In the genomic region with DNA sequence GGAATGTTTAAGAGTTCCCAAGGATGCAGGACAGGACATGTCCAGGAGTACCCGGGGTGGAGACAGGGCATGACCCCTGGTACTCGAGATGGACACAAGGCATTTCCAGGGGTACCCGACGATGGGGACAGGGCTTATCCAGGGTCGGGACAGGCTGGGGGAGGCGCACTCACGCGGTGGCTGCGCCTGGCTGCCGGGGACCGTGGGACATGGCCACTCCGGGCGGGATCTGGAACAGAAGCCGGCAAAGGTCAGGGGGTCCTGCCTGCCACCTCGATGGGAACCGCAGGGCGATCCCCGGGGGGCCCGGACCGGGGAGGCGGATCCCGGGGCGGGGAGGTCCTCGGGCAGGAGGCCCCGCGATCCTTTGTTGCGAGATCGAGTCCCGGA, we compare ENCODE assay signal across 8 mouse cellular contexts. TPM values are rescaled to one million over a fixed set of nuclear protein-coding genes. Genes with fewer than 3 reads are reported as not detected.
DNase-seq lines count a peak whose midpoint lies in the region; ATAC-seq and TF ChIP-seq lines count a peak whose summit lies in the region.

No protein-coding gene starts in this region.

- H3K4me3 ChIP-seq in layer of hippocampus, adult 2 months: peak overlapping the region; percentile 84
- H3K4me3 ChIP-seq in embryonic facial prominence, embryonic 11.5 days (ENCODE audit: low read depth, low read length): peak overlapping the region; percentile 87
- peak overlapping the region; percentile 69 for H3K4me3 ChIP-seq in hindbrain, embryonic 16.5 days (ENCODE audit: low read length)
- H3K4me3 ChIP-seq in midbrain, embryonic 16.5 days (ENCODE audit: low read depth, low read length): peak overlapping the region; percentile 63

- H3K4me1 ChIP-seq in embryonic facial prominence, embryonic 11.5 days (ENCODE audit: control insufficient read depth, insufficient read depth, low read length): peaks cover 6% of the 10 kb centered on the region
- H3K4me1 ChIP-seq in hindbrain, embryonic 16.5 days (ENCODE audit: control insufficient read depth, insufficient read depth, low read depth, low read length): peaks cover 17% of the 10 kb centered on the region
- peaks cover 18% of the 10 kb centered on the region for H3K4me1 ChIP-seq in midbrain, embryonic 16.5 days (ENCODE audit: control insufficient read depth, insufficient read depth, low read length)

- no peaks in the 10 kb centered on the region; the same call in none of the 2 replicates for H3K27me3 ChIP-seq in embryonic facial prominence, embryonic 11.5 days (ENCODE audit: control insufficient read depth, insufficient read depth, low read length)
- H3K27me3 ChIP-seq in hindbrain, embryonic 16.5 days (replicated peaks; ENCODE audit: control insufficient read depth, insufficient read depth, low read length): peaks cover 9% of the 10 kb centered on the region; the same call in 1 of the 2 replicates
- peaks cover 4% of the 10 kb centered on the region for H3K27me3 ChIP-seq in midbrain, embryonic 16.5 days (ENCODE audit: control insufficient read depth, insufficient read depth, low read depth, low read length)

- DNase-seq in layer of hippocampus, adult 2 months (ENCODE audit: low spot score in 2 of 2): no peak
- DNase-seq in layer of hippocampus, adult 18-20 months (ENCODE audit: low spot score in 2 of 2): no peak
- no peak for DNase-seq in embryonic facial prominence, embryonic 11.5 days (ENCODE audit: low spot score)
- DNase-seq in ovary, postnatal 36 days (ENCODE audit: low spot score): no peak
- DNase-seq in layer of hippocampus, postnatal 25 days (ENCODE audit: extremely low spot score in 1 of 2, low spot score in 1 of 2): no peak

- H3K9me3 ChIP-seq in embryonic facial prominence, embryonic 11.5 days (replicated peaks; ENCODE audit: control insufficient read depth, low read length): no peaks in the 10 kb centered on the region
- no peaks in the 10 kb centered on the region for H3K9me3 ChIP-seq in hindbrain, embryonic 16.5 days (ENCODE audit: control insufficient read depth, low read length)
- no peaks in the 10 kb centered on the region for H3K9me3 ChIP-seq in midbrain, embryonic 16.5 days (replicated peaks; ENCODE audit: control insufficient read depth, low read length, poor library complexity, severe bottlenecking)

- peak overlapping the region; percentile 76 for H3K27ac ChIP-seq in layer of hippocampus, adult 2 months
- H3K27ac ChIP-seq in embryonic facial prominence, embryonic 11.5 days (replicated peaks; ENCODE audit: low read depth, low read length): no peak overlapping the region
- peak overlapping the region; percentile 56 for H3K27ac ChIP-seq in hindbrain, embryonic 16.5 days (ENCODE audit: low read depth, low read length)
- no peak overlapping the region for H3K27ac ChIP-seq in midbrain, embryonic 16.5 days (ENCODE audit: low read length)

- no peaks in the 10 kb centered on the region; the same call in none of the 2 replicates for H3K36me3 ChIP-seq in embryonic facial prominence, embryonic 11.5 days (replicated peaks; ENCODE audit: control insufficient read depth, insufficient read depth, low read depth, low read length)
- no peaks in the 10 kb centered on the region for H3K36me3 ChIP-seq in hindbrain, embryonic 16.5 days (ENCODE audit: control insufficient read depth, insufficient read depth, low read length)
- H3K36me3 ChIP-seq in midbrain, embryonic 16.5 days (ENCODE audit: control insufficient read depth, insufficient read depth, low read length): no peaks in the 10 kb centered on the region

- peak; percentile 6; the same call in 1 of the 2 replicates for ATAC-seq in embryonic facial prominence, embryonic 11.5 days (replicated peaks; ENCODE audit: insufficient number of reproducible peaks, low FRiP score, low TSS enrichment, low read depth)
- no peak; the same call in 1 of the 2 replicates for ATAC-seq in hindbrain, embryonic 16.5 days
- ATAC-seq in midbrain, embryonic 16.5 days: peak; percentile 18
- no peak for ATAC-seq in cerebellum, adult (ENCODE audit: insufficient number of reproducible peaks, low FRiP score, low TSS enrichment)

- WGBS in embryonic facial prominence, embryonic 11.5 days: 0% methylated on average over 23 of the region's 29 CpGs
- WGBS in hindbrain, embryonic 16.5 days: under 1% methylated on average over 27 of the region's 29 CpGs
- WGBS in midbrain, embryonic 16.5 days: 0% methylated on average over 24 of the region's 29 CpGs

- peak overlapping the region; percentile 87 for H3K9ac ChIP-seq in embryonic facial prominence, embryonic 11.5 days (replicated peaks; ENCODE audit: low read length)
- H3K9ac ChIP-seq in hindbrain, embryonic 16.5 days (ENCODE audit: low read depth, low read length): peak overlapping the region; percentile 74
- H3K9ac ChIP-seq in midbrain, embryonic 16.5 days (ENCODE audit: low read depth, low read length): peak overlapping the region; percentile 67

- no peak for TF ChIP-seq CTCF in layer of hippocampus, adult 2 months (conservative IDR thresholded peaks at IDR 0.05)

- peak overlapping the region; percentile 40 for H3K4me2 ChIP-seq in embryonic facial prominence, embryonic 11.5 days (ENCODE audit: low read depth, low read length)
- H3K4me2 ChIP-seq in hindbrain, embryonic 16.5 days (ENCODE audit: low read length): peak overlapping the region; percentile 90
- peak overlapping the region; percentile 95 for H3K4me2 ChIP-seq in midbrain, embryonic 16.5 days (ENCODE audit: low read length)

RNA-seq across cellular contexts. Expression of gene Hmg20b, which starts 0.3 kb away (rescaled TPM):
- 10 to 100 TPM; 27.5 to 30.8 TPM for total RNA-seq in layer of hippocampus, adult 2 months (2021)
- 10 to 100 TPM; 32.4 to 37.0 TPM for total RNA-seq in layer of hippocampus, adult 18-20 months (2021)
- 97.9 and 103 TPM in 2 replicates for polyA plus RNA-seq in embryonic facial prominence, embryonic 11.5 days (2014; fragmentation: Nextera tagmentation; extraction: Ambion mirVana)
- polyA plus RNA-seq in hindbrain, embryonic 16.5 days (2015; fragmentation: Nextera tagmentation; extraction: Ambion mirVana): 31.7 TPM in 2 replicates
- 24.9 and 25.0 TPM in 2 replicates for polyA plus RNA-seq in midbrain, embryonic 16.5 days (2015; fragmentation: Nextera tagmentation; extraction: Ambion mirVana)
- total RNA-seq in layer of hippocampus, postnatal 25 days (2021): 10 to 100 TPM; 31.3 to 31.6 TPM

RNA-seq across cellular contexts. Expression of gene Gipc3, which starts 6.9 kb away (rescaled TPM):
- total RNA-seq in layer of hippocampus, adult 2 months (2021): 1 to 10 TPM; 1.7 to 1.8 TPM
- total RNA-seq in layer of hippocampus, adult 18-20 months (2021): 1 to 10 TPM; 1.8 TPM
- not detected in 2 replicates for polyA plus RNA-seq in embryonic facial prominence, embryonic 11.5 days (2014; fragmentation: Nextera tagmentation; extraction: Ambion mirVana)
- not detected in 2 replicates for polyA plus RNA-seq in hindbrain, embryonic 16.5 days (2015; fragmentation: Nextera tagmentation; extraction: Ambion mirVana)
- polyA plus RNA-seq in midbrain, embryonic 16.5 days (2015; fragmentation: Nextera tagmentation; extraction: Ambion mirVana): not detected in 2 replicates
- total RNA-seq in layer of hippocampus, postnatal 25 days (2021): 1 to 10 TPM; 1.6 to 1.9 TPM

RNA-seq across cellular contexts. Expression of gene Mfsd12, which starts 7.3 kb away (rescaled TPM):
- 10 to 100 TPM; 42.8 to 45.9 TPM for total RNA-seq in layer of hippocampus, adult 2 months (2021)
- 10 to 100 TPM; 42.2 to 44.4 TPM for total RNA-seq in layer of hippocampus, adult 18-20 months (2021)
- 3.4 and 4.0 TPM in 2 replicates for polyA plus RNA-seq in embryonic facial prominence, embryonic 11.5 days (2014; fragmentation: Nextera tagmentation; extraction: Ambion mirVana)
- polyA plus RNA-seq in hindbrain, embryonic 16.5 days (2015; fragmentation: Nextera tagmentation; extraction: Ambion mirVana): 17.5 and 19.0 TPM in 2 replicates
- polyA plus RNA-seq in midbrain, embryonic 16.5 days (2015; fragmentation: Nextera tagmentation; extraction: Ambion mirVana): 17.2 and 18.1 TPM in 2 replicates
- 10 to 100 TPM; 46.6 to 50.7 TPM for total RNA-seq in layer of hippocampus, postnatal 25 days (2021)

RNA-seq across cellular contexts. Expression of gene 4930404N11Rik, which starts 15.7 kb away (rescaled TPM):
- total RNA-seq in layer of hippocampus, adult 2 months (2021): 1 to 10 TPM; 1.6 to 2.4 TPM
- 1 to 10 TPM; 1.6 to 2.0 TPM for total RNA-seq in layer of hippocampus, adult 18-20 months (2021)
- not detected in 2 replicates for polyA plus RNA-seq in embryonic facial prominence, embryonic 11.5 days (2014; fragmentation: Nextera tagmentation; extraction: Ambion mirVana)
- polyA plus RNA-seq in hindbrain, embryonic 16.5 days (2015; fragmentation: Nextera tagmentation; extraction: Ambion mirVana): 0.49 and 1.1 TPM in 2 replicates
- 0.63 and 0.80 TPM in 2 replicates for polyA plus RNA-seq in midbrain, embryonic 16.5 days (2015; fragmentation: Nextera tagmentation; extraction: Ambion mirVana)
- total RNA-seq in layer of hippocampus, postnatal 25 days (2021): 1 to 10 TPM; 1.1 to 1.2 TPM

RNA-seq across cellular contexts. Expression of gene Tbxa2r, which starts 21.4 kb away (rescaled TPM):
- total RNA-seq in layer of hippocampus, adult 2 months (2021): 1 to 10 TPM; 1.3 to 1.4 TPM
- 1 to 10 TPM in 1 of 2 experiments, under 1 TPM in 1; 0.74 to 1.0 TPM for total RNA-seq in layer of hippocampus, adult 18-20 months (2021)
- 1.4 and 2.1 TPM in 2 replicates for polyA plus RNA-seq in embryonic facial prominence, embryonic 11.5 days (2014; fragmentation: Nextera tagmentation; extraction: Ambion mirVana)
- 5.4 and 6.3 TPM in 2 replicates for polyA plus RNA-seq in hindbrain, embryonic 16.5 days (2015; fragmentation: Nextera tagmentation; extraction: Ambion mirVana)
- polyA plus RNA-seq in midbrain, embryonic 16.5 days (2015; fragmentation: Nextera tagmentation; extraction: Ambion mirVana): 4.8 and 5.2 TPM in 2 replicates
- total RNA-seq in layer of hippocampus, postnatal 25 days (2021): 1 to 10 TPM; 1.1 to 1.5 TPM

Comparison
In these comparisons a context has a peak if more than half of its experiments do, and no peak if none do; other contexts are left out.
1. H3K27ac ChIP-seq: peak in layer of hippocampus, adult 2 months (single experiment) and hindbrain, embryonic 16.5 days (single experiment); none in embryonic facial prominence, embryonic 11.5 days (single experiment) and midbrain, embryonic 16.5 days (single experiment).
2. ATAC-seq: peak in embryonic facial prominence, embryonic 11.5 days (single experiment) and midbrain, embryonic 16.5 days (single experiment); none in hindbrain, embryonic 16.5 days (single experiment) and cerebellum, adult (single experiment).
3. H3K4me2 ChIP-seq: peak in every context shown above with its lines; median percentile 95 in midbrain, embryonic 16.5 days; 90 in hindbrain, embryonic 16.5 days; 40 in embryonic facial prominence, embryonic 11.5 days.
4. Peak in every context shown above with its lines, with median percentiles within 50 percentile points of each other: H3K4me3 ChIP-seq and H3K9ac ChIP-seq.